Mouse (Mus musculus): Measurements from ENCODE around the gene Slc2a1. TPM values are rescaled to one million over a fixed set of nuclear protein-coding genes. Genes with fewer than 3 reads are reported as not detected.
A peak's percentile ranks its signal among the peaks of the same experiment; 100 is the strongest.

Gene Slc2a1
- polyA plus RNA-seq, 1 experiment from 2014 or later, result 129 TPM

GRCm38 (mm10) chr4:119167068-119167467 lies 58.6 kb downstream of the Slc2a1 start:
- Histone ChIP-seq H3K27me3 (replicated peaks) (no peaks in the 10 kb centered on the region), H3K4me1 (no peaks in the 10 kb centered on the region), H3K36me3 (0 out of 2 replicates have a peak, but pooled peaks cover 11% of the 10 kb centered on the region), H3K4me3 (replicated peaks) (no peak overlapping the region), H3K9ac (no peak overlapping the region), H3K4me2 (no peak overlapping the region), H3K27ac (no peak overlapping the region), H3K9me3 (no peaks in the 10 kb centered on the region)
- no peak for ATAC-seq (ENCODE audit: insufficient read depth, low FRiP score, low read depth)
- WGBS, result 72% methylated on average over 4 of the region's 4 CpGs

GRCm38 (mm10) chr4:119167663-119168062 lies 59.2 kb downstream of the Slc2a1 start:
- Histone ChIP-seq H3K4me3 (replicated peaks) (no peak overlapping the region), H3K36me3 (0 out of 2 replicates have a peak, but pooled peaks cover 11% of the 10 kb centered on the region), H3K9me3 (no peaks in the 10 kb centered on the region), H3K4me1 (peaks cover 2% of the 10 kb centered on the region), H3K9ac (no peak overlapping the region), H3K27ac (no peak overlapping the region), H3K4me2 (no peak overlapping the region), H3K27me3 (replicated peaks) (no peaks in the 10 kb centered on the region)
- no peak for ATAC-seq (ENCODE audit: insufficient read depth, low FRiP score, low read depth)
- 6% methylated on average over 4 of the region's 4 CpGs for WGBS

GRCm38 (mm10) chr4:119172919-119173650 lies 64.6 kb downstream of the Slc2a1 start:
- 32% methylated on average over 18 of the region's 18 CpGs for WGBS
- Histone ChIP-seq H3K4me1 (peaks cover 8% of the 10 kb centered on the region), H3K4me2 (peak overlapping the region; percentile 62), H3K4me3 (replicated peaks) (peak overlapping the region; percentile 82), H3K36me3 (0 out of 2 replicates have a peak, but pooled peaks cover 11% of the 10 kb centered on the region), H3K27ac (no peak overlapping the region), H3K9me3 (no peaks in the 10 kb centered on the region), H3K27me3 (replicated peaks) (no peaks in the 10 kb centered on the region), H3K9ac (peak overlapping the region; percentile 76; the same call in 1 of the 2 replicates)
- ATAC-seq (ENCODE audit: insufficient read depth, low FRiP score, low read depth), result no peak

GRCm38 (mm10) chr4:119173851-119174453 lies 65.4 kb downstream of the Slc2a1 start, which contains the start of gene Zfp691:
Gene Zfp691, minus strand, starts transcription at chr4:119174195.
- Histone ChIP-seq H3K4me3 (replicated peaks) (peak within 1 kb of the TSS; percentile 82), H3K36me3 (0 out of 2 replicates have a peak, but pooled peaks cover 9% of the 10 kb centered on the region), H3K4me1 (peaks cover 8% of the 10 kb centered on the region), H3K27me3 (replicated peaks) (no peaks in the 10 kb centered on the region), H3K27ac (no peak within 1 kb of the TSS), H3K9me3 (no peaks in the 10 kb centered on the region), H3K4me2 (peak within 1 kb of the TSS; percentile 62), H3K9ac (peak within 1 kb of the TSS; percentile 76)
- ATAC-seq (ENCODE audit: insufficient read depth, low FRiP score, low read depth), result peak; percentile 100
- WGBS, result under 1% methylated on average over 39 of the region's 40 CpGs

- Histone ChIP-seq H3K4me2 (no peak overlapping the region), H3K9me3 (no peaks in the 10 kb centered on the region), H3K27me3 (replicated peaks) (no peaks in the 10 kb centered on the region), H3K4me1 (peaks cover 5% of the 10 kb centered on the region), H3K36me3 (no peaks in the 10 kb centered on the region), H3K9ac (no peak overlapping the region), H3K27ac (no peak overlapping the region), H3K4me3 (replicated peaks) (no peak overlapping the region)
- no peak for ATAC-seq (ENCODE audit: insufficient read depth, low FRiP score, low read depth)
- WGBS, result 72% methylated on average over 5 of the region's 5 CpGs
These were observed 69.2 kb downstream of the Slc2a1 start for GRCm38 (mm10) chr4:119177702-119178101.

GRCm38 (mm10) chr4:119178331-119178730 lies 69.8 kb downstream of the Slc2a1 start:
- Histone ChIP-seq H3K9me3 (no peaks in the 10 kb centered on the region), H3K27ac (no peak overlapping the region), H3K4me3 (replicated peaks) (no peak overlapping the region), H3K4me1 (no peaks in the 10 kb centered on the region), H3K9ac (no peak overlapping the region), H3K4me2 (no peak overlapping the region), H3K27me3 (replicated peaks) (no peaks in the 10 kb centered on the region), H3K36me3 (no peaks in the 10 kb centered on the region)
- no peak for ATAC-seq (ENCODE audit: insufficient read depth, low FRiP score, low read depth)
- 66% methylated on average over 18 of the region's 18 CpGs for WGBS

- WGBS, result 57% methylated on average over 4 of the region's 4 CpGs
- H3K9ac ChIP-seq, result no peak overlapping the region
These were observed 71.7 kb downstream of the Slc2a1 start for GRCm38 (mm10) chr4:119180133-119180707.

GRCm38 (mm10) chr4:119181456-119181855 lies 72.9 kb downstream of the Slc2a1 start:
- no peaks in the 10 kb centered on the region for H3K36me3 ChIP-seq
- no peak overlapping the region for H3K9ac ChIP-seq
- H3K27me3 ChIP-seq (replicated peaks), result no peaks in the 10 kb centered on the region
- no peaks in the 10 kb centered on the region for H3K9me3 ChIP-seq
- H3K4me1 ChIP-seq, result no peaks in the 10 kb centered on the region
- WGBS, result 74% methylated on average over 9 of the region's 9 CpGs
- no peak for ATAC-seq (ENCODE audit: insufficient read depth, low FRiP score, low read depth)
- no peak overlapping the region for H3K27ac ChIP-seq
- H3K4me3 ChIP-seq (replicated peaks), result no peak overlapping the region
- no peak overlapping the region for H3K4me2 ChIP-seq

More at GRCm38 (mm10) chr4:119180133-119180707, 71.7 kb downstream of the Slc2a1 start:
- Histone ChIP-seq H3K36me3 (no peaks in the 10 kb centered on the region), H3K4me3 (replicated peaks) (no peak overlapping the region), H3K9me3 (no peaks in the 10 kb centered on the region), H3K27me3 (replicated peaks) (no peaks in the 10 kb centered on the region), H3K27ac (no peak overlapping the region), H3K4me1 (no peaks in the 10 kb centered on the region), H3K4me2 (no peak overlapping the region)
- no peak for ATAC-seq (ENCODE audit: insufficient read depth, low FRiP score, low read depth)

GRCm38 (mm10) chr4:119183525-119183924 lies 75.0 kb downstream of the Slc2a1 start:
- no peak for ATAC-seq (ENCODE audit: insufficient read depth, low FRiP score, low read depth)
- 35% methylated on average over 1 of the region's 1 CpGs for WGBS
- no peak overlapping the region for H3K27ac ChIP-seq

GRCm38 (mm10) chr4:119185771-119186170 lies 77.3 kb downstream of the Slc2a1 start:
- no peaks in the 10 kb centered on the region for H3K9me3 ChIP-seq
- no peaks in the 10 kb centered on the region for H3K27me3 ChIP-seq (replicated peaks)
- H3K4me2 ChIP-seq, result no peak overlapping the region
- H3K4me3 ChIP-seq (replicated peaks), result no peak overlapping the region
- no peak overlapping the region for H3K27ac ChIP-seq
- no peaks in the 10 kb centered on the region for H3K36me3 ChIP-seq
- WGBS, result 76% methylated on average over 4 of the region's 4 CpGs
- H3K4me1 ChIP-seq, result no peaks in the 10 kb centered on the region
- no peak overlapping the region for H3K9ac ChIP-seq
- no peak for ATAC-seq (ENCODE audit: insufficient read depth, low FRiP score, low read depth)

More at GRCm38 (mm10) chr4:119183525-119183924, 75.0 kb downstream of the Slc2a1 start:
- no peaks in the 10 kb centered on the region for H3K9me3 ChIP-seq
- no peaks in the 10 kb centered on the region for H3K27me3 ChIP-seq (replicated peaks)
- H3K4me1 ChIP-seq, result no peaks in the 10 kb centered on the region
- H3K36me3 ChIP-seq, result no peaks in the 10 kb centered on the region
- no peak overlapping the region for H3K4me2 ChIP-seq
- no peak overlapping the region for H3K9ac ChIP-seq
- no peak overlapping the region for H3K4me3 ChIP-seq (replicated peaks)

Data from stomach, embryonic 15.5 days (tissue).